Mouse (Mus musculus) cortical plate, adult 2 months (tissue): ENCODE measurements around the gene Cryzl1.

Source experiments
- CTCF ChIP-seq: fragments of 200-500 bp; IDR thresholded peaks from 2 replicates; pipeline ENCODE4 v1.5.1; 2011; ENCODE audit warnings: mild to moderate bottlenecking, control low read depth, low read length; ENCODE audit not compliant: insufficient read depth; ENCODE audit errors: extremely low read depth
- POLR2A ChIP-seq: fragments of 200-500 bp; IDR thresholded peaks from 2 replicates; pipeline ENCODE4 v1.6.1; 2011; ENCODE audit warnings: mild to moderate bottlenecking, low read length, control low read depth; ENCODE audit not compliant: insufficient read depth; ENCODE audit errors: extremely low read depth

- TF ChIP-seq POLR2A (no peak), CTCF (no peak)
These were observed 4.0 kb upstream of the Cryzl1 start for GRCm38 (mm10) chr16:91732816-91733215.
